Mouse (Mus musculus) spleen, adult 2 months (tissue): ENCODE data around the gene Tuba1c.

ENCODE experiments used
- CTCF ChIP-seq: fragments of 200-500 bp; IDR thresholded peaks from 2 replicates; pipeline ENCODE4 v1.5.1; 2011; ENCODE audit warnings: mild to moderate bottlenecking, inconsistent platforms; ENCODE audit not compliant: insufficient read depth, insufficient read length, insufficient replicate concordance; ENCODE audit errors: extremely low read depth
- POLR2A ChIP-seq: fragments of 200-500 bp; IDR thresholded peaks from 2 replicates; pipeline ENCODE4 v1.6.1; 2011; ENCODE audit warnings: low read depth, low read length, inconsistent platforms

DNA sequence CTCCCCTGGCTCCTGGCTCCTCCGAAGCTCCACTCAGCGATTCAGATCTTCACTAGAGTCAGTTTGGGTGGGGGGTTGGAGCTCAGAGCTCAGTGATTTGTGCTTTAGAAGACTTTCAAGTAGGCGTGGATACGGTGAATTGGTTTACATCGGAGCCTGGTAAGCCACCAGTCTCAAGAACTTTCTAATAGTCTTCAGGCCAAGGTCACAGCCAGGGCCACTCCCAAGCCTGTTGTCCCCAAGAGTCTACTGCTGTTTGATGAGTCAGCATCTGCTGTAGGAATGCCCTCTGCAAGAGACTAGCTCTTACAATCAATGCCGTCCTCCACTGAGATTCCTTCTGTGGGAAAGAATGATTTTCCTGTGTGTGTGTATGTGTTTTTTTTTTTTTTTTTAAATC, 47.6 kb upstream of the Tuba1c start:
- TF ChIP-seq CTCF (no peak), POLR2A (no peak)
